In the genomic region with DNA sequence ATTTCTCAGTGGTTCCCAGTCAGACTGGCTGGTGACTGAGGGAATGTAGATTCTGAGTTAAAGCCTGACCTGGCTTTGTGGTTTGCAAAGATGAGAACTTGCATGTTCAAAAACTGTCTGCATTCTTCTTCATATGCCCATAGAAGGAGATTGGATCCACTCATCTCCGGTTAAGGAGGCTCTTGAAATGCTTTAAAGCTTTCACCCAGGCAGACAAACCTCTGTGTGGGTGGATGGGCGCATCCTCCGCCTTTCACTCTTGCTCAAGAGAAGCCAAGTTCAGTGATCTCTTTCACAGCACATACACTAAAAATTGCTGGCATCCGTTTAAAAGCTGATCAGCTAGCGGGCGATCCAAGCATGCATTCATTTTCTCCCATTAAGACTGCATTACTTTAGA, we compare ENCODE assay signal across 18 mouse cellular contexts.
DNase-seq lines count a peak whose midpoint lies in the region; ATAC-seq and TF ChIP-seq lines count a peak whose summit lies in the region.
"Had no signal": no experiment of that assay in that cellular context is flagged by ENCODE, and none has a peak within 500 bp of the region (broad histone marks: within the 10 kb centered on the region; RNA-seq: fewer than 3 reads in every experiment).

No protein-coding gene starts in this region.

- no peaks in the 10 kb centered on the region for H3K4me1 ChIP-seq in kidney, embryonic 14.5 days (ENCODE audit: control insufficient read depth, insufficient read depth, low read length)
- peaks cover 2% of the 10 kb centered on the region for H3K4me1 ChIP-seq in thymus, adult 2 months (replicated peaks; ENCODE audit: control insufficient read depth, insufficient read depth, low read length)
- H3K4me1 ChIP-seq: embryonic facial prominence, embryonic 13.5 days; forebrain, embryonic 12.5 days; limb, embryonic 13.5 days; liver, embryonic 15.5 days; midbrain, embryonic 12.5 days had no signal

- H3K27ac ChIP-seq in kidney, embryonic 14.5 days (ENCODE audit: low read depth, low read length), result no peak overlapping the region
- no peak overlapping the region for H3K27ac ChIP-seq in thymus, adult 2 months (ENCODE audit: control insufficient read depth, insufficient read depth, low read length)
- H3K27ac ChIP-seq: embryonic facial prominence, embryonic 13.5 days; forebrain, embryonic 12.5 days; hindbrain, embryonic 14.5 days; limb, embryonic 13.5 days; liver, embryonic 15.5 days; midbrain, embryonic 12.5 days had no signal

- H3K4me3 ChIP-seq in kidney, embryonic 14.5 days (ENCODE audit: low read length), result no peak overlapping the region
- no peak overlapping the region for H3K4me3 ChIP-seq in thymus, adult 2 months (ENCODE audit: control insufficient read depth, insufficient read depth, low read length)
- H3K4me3 ChIP-seq: embryonic facial prominence, embryonic 13.5 days; forebrain, embryonic 12.5 days; limb, embryonic 13.5 days; liver, embryonic 15.5 days; midbrain, embryonic 12.5 days had no signal

- H3K9ac ChIP-seq in kidney, embryonic 14.5 days (ENCODE audit: low read depth, low read length), result no peak overlapping the region
- H3K9ac ChIP-seq: embryonic facial prominence, embryonic 13.5 days; forebrain, embryonic 12.5 days; hindbrain, embryonic 14.5 days; limb, embryonic 13.5 days; liver, embryonic 15.5 days; midbrain, embryonic 12.5 days had no signal

- DNase-seq in kidney, postnatal 10 days, result peak; percentile 11
- DNase-seq in thymus, adult 2 months, result peak; percentile 11
- DNase-seq in thymus, adult 18-20 months, result no peak
- DNase-seq in gastrocnemius, postnatal 4 days (ENCODE audit: low spot score in 2 of 2), result no peak
- DNase-seq in cerebellum, adult 9-10 months, result no peak
- DNase-seq in gastrocnemius, postnatal 25 days, result no peak
- DNase-seq: heart, adult 18-20 months; kidney, adult 11 months; right cerebral cortex, postnatal 4 days had no signal

- no peak for TF ChIP-seq POLR2A in thymus, adult 2 months (IDR thresholded peaks at IDR 0.05; ENCODE audit: control insufficient read depth, extremely low read depth, insufficient read depth, low read length, poor library complexity)

- no peak for TF ChIP-seq CTCF in thymus, adult 2 months (IDR thresholded peaks at IDR 0.05; ENCODE audit: borderline replicate concordance, control insufficient read depth, extremely low read depth, insufficient read depth, low read length, poor library complexity)

- no peaks in the 10 kb centered on the region for H3K27me3 ChIP-seq in kidney, embryonic 14.5 days (ENCODE audit: control insufficient read depth, insufficient read depth, low read length)
- no peaks in the 10 kb centered on the region for H3K27me3 ChIP-seq in thymus, adult 2 months (ENCODE audit: control insufficient read depth, insufficient read depth, low read length)

- no peak overlapping the region for H3K4me2 ChIP-seq in kidney, embryonic 14.5 days (replicated peaks; ENCODE audit: low read depth, low read length)
- H3K4me2 ChIP-seq: embryonic facial prominence, embryonic 13.5 days; forebrain, embryonic 12.5 days; hindbrain, embryonic 14.5 days; limb, embryonic 13.5 days; liver, embryonic 15.5 days; midbrain, embryonic 12.5 days had no signal

- no peaks in the 10 kb centered on the region for H3K9me3 ChIP-seq in kidney, embryonic 14.5 days (ENCODE audit: control insufficient read depth, low read length)
- H3K9me3 ChIP-seq: embryonic facial prominence, embryonic 13.5 days; forebrain, embryonic 12.5 days; G1E; limb, embryonic 13.5 days; liver, embryonic 15.5 days; midbrain, embryonic 12.5 days had no signal

- no peak for ATAC-seq in kidney, embryonic 14.5 days (ENCODE audit: low FRiP score, low TSS enrichment)
- ATAC-seq in inflammation-experienced regulatory T-cells, adult 6 months, result peak; percentile 94

- WGBS in kidney, embryonic 14.5 days, result 84% methylated on average over 6 of the region's 6 CpGs
- WGBS in thymus, adult 2 months, result 63% methylated on average over 6 of the region's 6 CpGs

- H3K36me3 ChIP-seq in kidney, embryonic 14.5 days (ENCODE audit: control insufficient read depth, insufficient read depth, low read length), result no peaks in the 10 kb centered on the region
- 0 out of 2 replicates have a peak, but pooled peaks cover 7% of the 10 kb centered on the region for H3K36me3 ChIP-seq in thymus, adult 2 months (ENCODE audit: control insufficient read depth, insufficient read depth, low read length)
- H3K36me3 ChIP-seq: embryonic facial prominence, embryonic 13.5 days; forebrain, embryonic 12.5 days; limb, embryonic 13.5 days; liver, embryonic 15.5 days; midbrain, embryonic 12.5 days had no signal

Comparison
In these comparisons a context has a peak if more than half of its experiments do, and no peak if none do; other contexts are left out.
1. DNase-seq: peak in kidney, postnatal 10 days (single experiment) and thymus, adult 2 months (single experiment); none in thymus, adult 18-20 months (0 of 2), gastrocnemius, postnatal 4 days (0 of 2), cerebellum, adult 9-10 months (single experiment) and gastrocnemius, postnatal 25 days (single experiment).